Mouse (Mus musculus): ENCODE measurements around the gene Sh2b2.
A peak's percentile ranks its signal among the peaks of the same experiment; 100 is the strongest.

Sh2b2 gene

DNA sequence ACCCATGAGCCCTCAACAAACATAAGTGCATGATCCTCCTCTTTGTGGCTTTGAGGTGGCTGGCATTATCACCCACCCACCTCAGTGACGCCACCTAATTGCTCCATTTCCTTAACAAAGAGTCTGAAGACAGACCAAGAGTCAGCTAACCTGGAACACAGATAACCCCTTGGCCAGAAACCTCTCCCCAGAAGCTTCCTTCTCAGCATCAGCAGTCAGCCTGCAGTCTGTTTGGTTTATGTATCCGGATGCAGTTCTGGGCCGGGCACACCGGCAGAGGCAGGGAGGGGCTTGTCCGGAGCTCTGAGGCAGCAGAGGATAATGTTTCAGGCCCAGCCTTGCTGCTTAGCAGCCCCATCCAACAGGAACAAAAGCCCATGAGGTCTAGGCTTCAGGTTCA, 66.8 kb downstream of the Sh2b2 start:
- no peak for DNase-seq

DNA sequence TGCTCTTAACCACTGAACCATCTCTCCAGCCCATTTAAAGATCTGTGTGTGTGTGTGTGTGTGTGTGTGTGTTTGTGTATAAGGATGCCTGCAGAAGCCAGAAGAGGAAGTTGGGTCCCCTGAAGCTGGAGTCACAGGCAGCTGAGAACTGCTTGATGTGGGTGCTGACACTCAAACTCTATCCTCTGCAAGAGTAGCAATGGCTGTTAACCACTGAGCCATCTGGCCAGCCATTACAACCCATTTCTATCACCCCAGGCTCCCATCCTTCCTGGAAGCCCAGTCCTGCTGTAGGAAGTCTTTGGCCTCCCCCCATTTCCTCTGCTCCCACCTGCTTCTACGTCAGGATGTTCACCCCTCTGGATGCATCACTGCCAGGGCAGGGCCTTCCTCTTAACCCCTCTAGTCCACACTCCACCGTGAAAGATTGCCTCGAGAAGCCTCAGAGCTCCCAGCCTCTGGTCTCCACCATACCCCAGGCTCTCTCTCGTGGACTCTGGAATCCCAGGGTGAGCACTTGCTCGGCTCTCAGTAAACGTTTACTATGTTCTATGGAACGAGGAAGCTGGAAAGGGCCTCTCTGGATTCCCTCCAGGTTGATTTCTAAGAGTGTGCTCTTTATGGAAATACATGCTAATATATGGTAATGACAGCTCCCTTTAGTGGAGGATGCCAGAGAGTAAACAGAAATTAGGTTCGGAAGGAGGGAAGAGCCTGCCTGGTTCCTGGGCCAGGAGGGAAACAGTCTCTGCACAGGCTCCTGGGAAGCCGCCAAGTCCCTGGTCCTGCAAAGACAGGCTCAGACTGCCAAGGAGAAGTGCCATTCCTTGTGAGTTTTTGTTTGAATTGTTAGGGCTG, 72.5 kb downstream of the Sh2b2 start:
- DNase-seq: no peak

DNA sequence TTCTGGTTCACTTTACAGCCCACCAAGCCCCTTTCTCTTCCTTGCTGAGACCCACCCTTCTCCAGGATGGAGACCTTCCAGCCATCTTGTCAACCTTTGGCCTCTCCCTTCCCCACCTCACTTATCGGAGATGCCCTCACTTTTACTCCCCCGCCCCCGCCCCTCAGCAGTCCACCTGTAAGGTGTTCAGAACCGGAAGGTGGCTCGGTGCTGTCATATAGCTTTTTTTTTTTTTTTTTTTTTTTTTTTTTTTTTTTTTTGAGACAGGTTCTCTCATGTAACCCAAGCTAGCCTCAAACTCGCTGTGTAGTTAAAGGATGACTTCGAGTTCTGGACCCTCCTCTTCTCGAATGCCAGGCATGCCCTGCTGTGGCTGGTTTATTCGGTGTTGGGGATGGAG, 73.4 kb downstream of the Sh2b2 start:
- no peak for DNase-seq

DNA sequence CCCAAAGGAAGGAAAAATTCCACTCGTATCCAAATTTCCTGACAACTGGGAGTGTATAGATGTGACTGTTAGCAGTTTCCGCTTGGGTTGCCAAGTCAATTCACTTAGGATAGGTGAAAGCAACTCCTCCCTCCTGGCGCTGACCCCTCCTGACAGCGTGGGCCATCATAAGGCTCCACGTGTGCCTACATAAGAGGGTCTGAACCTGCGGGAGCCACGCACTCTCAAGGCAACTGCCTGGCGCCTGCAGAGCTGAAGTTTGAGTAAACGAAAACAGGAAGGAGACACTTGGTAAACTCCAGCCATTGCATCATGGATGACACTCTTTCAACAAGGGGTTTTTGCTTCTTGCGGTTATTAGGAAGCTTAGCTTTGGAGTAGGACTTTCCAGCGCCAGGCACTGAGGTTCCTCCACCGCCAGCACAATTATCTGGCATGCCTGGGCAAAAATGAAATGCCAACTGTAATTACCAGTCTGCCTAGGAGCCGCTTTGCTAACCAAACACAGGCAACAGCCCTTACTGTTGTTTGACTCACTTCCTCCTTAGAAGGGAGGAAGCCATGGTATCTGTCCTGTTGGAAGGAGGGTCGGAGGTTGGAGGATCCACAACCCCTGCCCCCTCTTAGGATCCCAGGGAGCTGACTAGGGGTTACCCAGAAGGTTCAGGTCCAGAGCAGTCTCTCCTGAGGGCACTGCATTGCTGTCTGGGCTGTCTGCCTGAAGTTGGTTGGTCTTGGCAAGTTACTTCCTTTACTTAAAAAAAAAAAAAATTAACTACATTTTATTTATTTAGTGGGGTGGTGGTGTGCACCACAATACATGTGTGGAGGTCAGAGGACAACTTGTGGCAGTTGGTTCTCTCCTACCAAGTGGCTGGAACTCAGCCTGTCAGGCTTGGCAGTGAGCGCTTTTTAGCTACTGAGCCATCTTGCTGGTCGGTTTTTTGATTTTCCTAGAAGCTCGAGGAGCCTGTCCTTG, 74.7 kb downstream of the Sh2b2 start:
- DNase-seq: peak in 1 of 2 experiments; percentile 27

DNA sequence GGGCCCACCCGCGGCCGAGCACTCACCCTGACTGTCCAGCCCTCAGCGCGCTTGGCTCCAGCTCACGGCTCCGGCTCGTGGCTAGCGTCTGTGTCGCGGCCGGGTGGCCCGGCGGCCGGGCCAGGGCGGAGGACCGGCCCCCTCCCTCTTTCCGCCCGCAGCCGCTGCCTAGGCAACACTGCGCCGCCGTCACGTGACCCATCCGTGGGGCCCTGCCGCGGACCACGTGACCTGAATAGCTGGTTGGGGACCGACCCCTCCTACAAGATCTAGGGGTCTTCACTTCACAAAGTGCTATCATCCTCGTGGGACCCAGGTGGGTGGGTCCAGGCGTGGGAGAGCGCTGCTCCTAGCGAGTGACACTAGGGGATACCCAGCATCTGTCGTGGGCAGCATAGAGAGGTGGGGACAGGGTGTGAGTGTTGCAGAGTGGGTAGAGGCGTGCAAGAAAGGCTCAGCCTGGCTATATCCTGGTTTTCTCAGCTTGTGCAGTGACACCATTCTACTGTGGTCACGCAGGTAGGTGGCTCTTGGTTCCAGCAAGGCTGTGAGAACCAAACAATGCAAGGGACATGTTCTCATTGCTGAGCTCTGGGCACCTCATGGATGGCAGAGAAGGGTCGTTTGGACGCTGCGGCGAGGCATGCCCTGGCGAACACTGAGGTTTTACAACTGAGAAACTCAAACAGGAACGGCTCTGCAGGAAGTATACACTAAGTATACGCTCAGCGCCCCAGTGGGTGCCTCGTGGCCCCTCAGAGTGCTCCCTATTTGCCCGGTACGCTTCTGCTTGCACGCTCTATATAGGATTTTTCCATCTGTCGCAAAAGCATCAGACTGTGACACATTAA, 75.6 kb downstream of the Sh2b2 start, which contains the start of gene Orai2:
Gene Orai2 (minus strand): TSS at position 202 of the 851 bp plus-strand sequence.
- peak; percentile 85 to 91 for DNase-seq

DNA sequence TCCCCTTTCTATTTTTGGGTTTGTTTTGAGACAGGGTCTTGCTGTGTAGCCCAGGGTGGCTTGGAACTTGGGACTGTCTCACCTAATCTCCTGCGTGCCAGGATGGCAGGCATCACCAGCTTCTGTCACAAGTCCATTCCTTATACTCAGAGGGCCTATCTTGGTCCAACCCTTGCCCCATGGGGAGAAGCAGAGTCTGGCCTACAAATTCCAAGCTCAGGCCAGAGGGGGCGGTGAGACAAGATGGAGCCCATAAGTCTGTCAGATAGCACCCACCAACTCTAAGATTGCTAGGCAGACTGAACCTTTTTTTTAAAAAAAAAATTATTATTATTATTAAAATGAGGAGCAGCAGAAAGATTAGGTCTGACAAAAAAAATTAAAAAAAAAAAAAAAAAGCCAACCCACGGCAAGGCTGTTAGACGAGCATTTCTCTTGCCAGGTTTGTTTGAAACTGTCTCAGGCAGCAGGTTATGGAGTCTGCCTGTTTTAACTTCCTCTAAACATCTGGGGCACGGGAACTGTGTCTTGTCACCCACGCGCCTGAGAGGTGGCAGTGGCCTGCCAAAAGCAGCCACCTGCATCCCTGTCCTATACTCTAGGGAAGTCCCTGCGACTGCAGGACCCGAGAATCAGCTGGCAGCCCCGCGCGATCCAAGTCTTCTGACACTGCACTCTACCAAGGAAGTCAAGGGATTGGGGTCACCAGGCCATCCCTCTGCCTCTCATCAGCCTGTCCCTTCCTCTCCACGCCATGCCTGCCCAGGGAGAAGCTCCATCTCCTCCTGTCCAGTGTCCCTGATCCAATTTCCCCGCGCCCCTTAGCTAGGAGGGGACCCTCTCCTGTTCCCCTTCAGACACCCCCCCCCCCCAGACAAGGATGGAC, 76.5 kb downstream of the Sh2b2 start:
- DNase-seq: peak; percentile 51 to 57

All from spleen, adult 18-20 months (tissue).